Mouse (Mus musculus) cerebellum, postnatal 10 days (tissue): ENCODE measurements around the gene Gm20388.

Experiments used
- DNase-seq, 2 experiments: peaks; one replicate each; pipeline ENCODE4 v3.0.0; 2021; ENCODE audit warnings: mixed read lengths in 2 of 2

Gm20388 gene

GRCm38 (mm10) chr8:121995895-121996294, 2085.3 kb downstream of the Gm20388 start:
- no peak for DNase-seq

- no peak for DNase-seq
Observed at GRCm38 (mm10) chr8:121998631-121999030, 2088.0 kb downstream of the Gm20388 start.

GRCm38 (mm10) chr8:121999211-121999610, 2088.6 kb downstream of the Gm20388 start:
- DNase-seq = no peak

GRCm38 (mm10) chr8:122001339-122002115, 2090.9 kb downstream of the Gm20388 start:
- no peak for DNase-seq

GRCm38 (mm10) chr8:122003646-122004045, 2093.0 kb downstream of the Gm20388 start:
- DNase-seq = peak; percentile 81

- no peak for DNase-seq
Observed at GRCm38 (mm10) chr8:122004131-122004530, 2093.5 kb downstream of the Gm20388 start.

GRCm38 (mm10) chr8:122005422-122006204, 2095.0 kb downstream of the Gm20388 start:
- peak; percentile 76 to 84 for DNase-seq

- DNase-seq = peak in 1 of 2 experiments; percentile 60
Observed at GRCm38 (mm10) chr8:122006688-122007484, 2096.2 kb downstream of the Gm20388 start.

- DNase-seq = no peak
Observed at GRCm38 (mm10) chr8:122008395-122008794, 2097.8 kb downstream of the Gm20388 start.

- DNase-seq = no peak
Observed at GRCm38 (mm10) chr8:122010638-122011037, 2100.0 kb downstream of the Gm20388 start.

GRCm38 (mm10) chr8:122011066-122011588, 2100.5 kb downstream of the Gm20388 start:
- peak in 1 of 2 experiments; percentile 54 for DNase-seq

GRCm38 (mm10) chr8:122014606-122015005, 2104.0 kb downstream of the Gm20388 start:
- no peak for DNase-seq

GRCm38 (mm10) chr8:122018046-122018831, 2107.6 kb downstream of the Gm20388 start:
- peak in 1 of 2 experiments; percentile 63 for DNase-seq

GRCm38 (mm10) chr8:122019162-122019561, 2108.5 kb downstream of the Gm20388 start:
- no peak for DNase-seq

- DNase-seq = no peak
Observed at GRCm38 (mm10) chr8:122020050-122020771, 2109.6 kb downstream of the Gm20388 start.

GRCm38 (mm10) chr8:122021725-122022124, 2111.1 kb downstream of the Gm20388 start:
- no peak for DNase-seq

GRCm38 (mm10) chr8:122022274-122022673, 2111.6 kb downstream of the Gm20388 start:
- DNase-seq = no peak

GRCm38 (mm10) chr8:122022705-122023104, 2112.1 kb downstream of the Gm20388 start:
- peak; percentile 80 to 87 for DNase-seq

GRCm38 (mm10) chr8:122025546-122025945, 2114.9 kb downstream of the Gm20388 start:
- DNase-seq = no peak

- DNase-seq = no peak
Observed at GRCm38 (mm10) chr8:122028116-122028515, 2117.5 kb downstream of the Gm20388 start.

GRCm38 (mm10) chr8:122030965-122031364, 2120.3 kb downstream of the Gm20388 start:
- DNase-seq = peak; percentile 84 to 90
